Mouse (Mus musculus) adrenal gland, adult 18-20 months (tissue): ENCODE measurements around the gene 1110012L19Rik. TPM values are rescaled to one million over a fixed set of nuclear protein-coding genes. Genes with fewer than 3 reads are reported as not detected.
"Not testable (repeated sequence)": the region's sequence is repeated elsewhere in the genome, so short reads cannot be mapped to it uniquely, and the experiment has no call there.

Experiments
- DNase-seq, 2 experiments: peaks; one replicate each; pipeline ENCODE4 v3.0.0; 2021 to 2022; ENCODE audit warnings: low spot score in 2 of 2
- long read RNA-seq, 2 experiments: library from polyadenylated mRNA; stranded (forward); transcript quantifications; one replicate each; pipeline ENCODE4 v2.0.0; 2021
- total RNA-seq, 2 experiments: library from RNA; stranded (reverse); gene quantifications; 1 replicate in 1 of 2; 2 replicates in 1 of 2; pipeline ENCODE4 v1.2.3; 2021

The 1110012L19Rik gene
- total RNA-seq, result 10 to 100 TPM; 15.5 to 16.2 TPM
- long read RNA-seq, experiment 1, transcript 1110012L19Rik-201 (3 exons, 1,094 nt), result major isoform, 11 of 11 reads
- long read RNA-seq, experiment 1, partial matches to known transcripts, result 0 of 11 reads
- long read RNA-seq, experiment 1, other reads (novel, unspliced or antisense), result 0 of 11 reads
- long read RNA-seq, experiment 2, transcript 1110012L19Rik-201 (3 exons, 1,094 nt), result major isoform, 18 of 20 reads
- long read RNA-seq, experiment 2, partial matches to known transcripts, result 1 of 20 reads
- long read RNA-seq, experiment 2, other reads (novel, unspliced or antisense), result 1 of 20 reads

DNA sequence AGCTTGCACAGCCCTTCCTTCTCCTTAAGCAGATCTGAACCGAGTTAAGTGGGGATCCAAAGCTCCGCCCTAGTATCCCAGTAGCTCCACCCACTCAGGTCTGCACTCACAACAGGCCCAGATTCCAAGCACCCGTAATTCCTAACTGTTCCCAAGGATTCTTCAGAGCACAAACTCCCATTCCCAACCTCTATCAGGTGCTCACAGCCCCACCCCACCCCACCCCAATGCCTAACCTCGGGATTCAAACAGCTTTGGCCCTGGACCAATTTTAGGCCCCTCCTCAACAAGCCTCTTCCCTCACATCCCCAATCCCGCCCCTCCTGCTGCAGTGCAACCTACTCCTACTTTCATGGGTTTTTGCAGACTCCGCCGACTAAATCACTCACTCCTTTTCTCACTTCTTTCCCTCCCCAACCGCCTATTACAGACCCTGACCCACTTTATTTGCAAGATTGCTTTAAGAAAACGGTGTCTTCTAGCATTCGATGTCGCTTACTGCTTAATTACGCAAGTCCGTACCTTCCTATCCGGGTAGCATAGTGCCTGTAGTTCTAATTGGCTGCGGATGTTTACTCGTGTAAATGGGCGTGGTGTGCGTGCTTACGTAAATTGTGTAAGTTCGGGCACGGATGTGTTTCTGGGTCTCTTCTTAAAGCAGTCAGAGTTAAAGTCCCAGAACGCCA lies at the start of gene 1110012L19Rik:
1110012L19Rik (plus strand) TSS at position 602 of the 686 bp plus-strand sequence.
- peak; percentile 38 to 52 for DNase-seq

GRCm38 (mm10) chrX:70362985-70363384 lies 22.7 kb upstream of the 1110012L19Rik start:
- no peak for DNase-seq

DNA sequence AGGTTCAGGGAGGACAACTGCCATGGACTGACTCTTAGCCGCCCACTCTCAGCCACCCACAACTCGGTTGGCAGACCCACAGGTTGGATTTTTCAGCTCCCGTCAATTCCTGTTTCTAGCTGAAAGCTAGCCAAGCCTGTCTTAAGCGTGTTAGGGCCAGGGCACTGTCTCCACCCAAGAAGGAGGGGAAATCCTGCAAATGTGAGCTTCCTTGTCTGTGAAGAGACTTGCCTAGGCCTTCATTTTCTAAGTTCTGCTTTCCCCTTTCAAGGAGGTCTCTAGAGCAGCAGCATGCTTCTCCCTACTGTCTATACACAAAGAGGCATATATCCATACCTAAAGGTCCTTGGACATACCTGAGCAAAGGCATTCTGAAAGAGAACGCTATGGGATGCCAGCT lies 22.2 kb upstream of the 1110012L19Rik start:
- no peak for DNase-seq

- DNase-seq, result no peak
These were observed 21.5 kb upstream of the 1110012L19Rik start for GRCm38 (mm10) chrX:70364202-70364601.

DNA sequence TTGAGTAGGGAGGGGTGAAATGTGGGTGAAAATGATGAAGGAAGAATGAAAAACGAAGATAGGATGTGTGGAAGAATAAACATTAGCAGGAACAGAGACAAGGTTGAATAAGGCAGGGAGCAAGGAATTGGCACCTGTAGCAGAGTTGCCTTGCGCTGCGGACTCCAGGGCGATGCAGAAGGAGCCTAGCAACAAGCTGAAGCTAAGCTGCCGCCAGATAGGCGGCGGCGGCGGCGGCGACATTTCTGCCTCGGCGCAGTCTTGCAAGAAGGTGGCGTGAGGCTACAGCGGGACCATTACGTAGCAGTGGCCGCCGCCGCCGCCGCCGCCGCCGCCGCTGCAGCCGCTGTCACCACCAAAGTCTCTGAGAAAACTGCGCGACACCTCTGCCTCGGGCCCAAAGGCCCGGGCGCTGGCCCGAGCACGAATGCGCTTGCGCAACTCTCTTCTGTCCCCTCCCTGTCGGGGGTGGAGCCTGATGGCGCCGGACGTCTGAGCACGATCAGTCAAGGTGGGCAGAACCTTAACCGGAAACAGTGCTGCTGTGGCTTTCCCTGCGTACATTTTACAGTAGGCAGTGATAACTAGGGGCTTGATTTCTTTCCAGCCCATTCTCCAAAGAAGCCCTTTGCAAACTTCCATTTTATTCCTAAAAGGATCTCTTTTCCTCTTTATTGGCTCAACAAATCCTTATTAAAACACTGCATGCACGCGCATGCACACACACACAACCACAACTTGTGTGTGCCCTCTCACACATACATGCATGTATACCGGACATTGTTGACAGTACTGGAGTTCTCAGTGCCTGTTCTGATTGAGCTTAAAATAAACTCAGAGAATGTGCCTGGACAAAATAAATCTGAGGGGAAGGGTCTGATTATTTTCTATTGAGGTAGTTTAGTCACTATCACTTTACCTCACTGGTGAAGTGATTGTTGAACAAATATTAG lies 20.7 kb upstream of the 1110012L19Rik start, which contains the start of gene Ids:
Ids (minus strand) TSS at position 424 of the 953 bp plus-strand sequence.
- DNase-seq, result peak; percentile 75 to 81

DNA sequence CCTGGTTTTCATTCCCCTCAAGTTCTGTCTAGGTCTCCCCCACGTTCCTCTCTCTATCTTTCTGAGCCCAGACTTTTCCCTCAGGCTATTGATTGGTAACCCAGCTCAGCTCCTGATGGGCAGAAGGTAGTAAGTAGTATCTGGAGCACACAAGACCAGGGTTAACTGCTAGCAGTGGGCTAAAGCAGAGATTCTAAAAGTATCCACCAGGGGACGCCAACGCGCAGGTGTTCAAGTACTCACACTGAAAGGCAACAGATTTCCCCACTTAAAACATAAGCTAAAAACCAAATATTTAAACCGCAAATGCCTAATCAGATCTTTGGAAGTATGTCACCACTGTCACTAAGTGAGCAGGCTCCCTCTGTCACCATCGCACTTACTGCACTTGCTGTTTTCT lies 15.9 kb upstream of the 1110012L19Rik start:
- not testable (repeated sequence) for DNase-seq

DNA sequence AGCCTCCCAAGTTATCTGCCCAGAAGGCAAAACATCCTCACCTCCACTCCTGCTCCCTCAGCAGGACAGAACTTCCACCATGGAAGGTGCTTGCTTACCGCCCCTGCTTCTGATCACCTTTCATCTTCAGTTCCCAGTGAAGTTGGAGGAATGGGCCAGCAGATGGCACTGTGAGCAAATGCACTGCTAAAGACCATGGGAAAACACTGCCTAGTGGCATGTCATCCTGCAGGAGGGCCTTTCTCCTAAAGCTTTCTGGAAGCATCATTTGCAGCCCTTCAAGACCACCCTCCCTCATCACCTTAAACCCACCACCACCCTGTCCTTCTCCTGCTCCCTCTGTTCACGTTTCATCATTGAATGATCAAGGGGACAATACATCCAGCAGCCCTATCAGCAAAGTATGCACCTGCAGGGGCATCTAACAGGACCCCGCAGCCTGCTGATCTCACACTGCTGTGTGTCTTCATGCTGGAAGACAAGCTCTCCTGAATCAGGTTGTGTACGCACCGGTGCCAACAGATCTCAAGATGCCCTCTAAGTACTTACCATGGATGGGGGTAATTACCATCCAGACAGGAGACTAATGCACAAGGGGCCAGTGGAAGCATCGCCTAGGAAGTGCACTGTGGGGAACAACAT lies 11.1 kb upstream of the 1110012L19Rik start:
- not testable (repeated sequence) for DNase-seq

- no peak for DNase-seq
These were observed 781 bp upstream of the 1110012L19Rik start for GRCm38 (mm10) chrX:70384917-70385275.

DNA sequence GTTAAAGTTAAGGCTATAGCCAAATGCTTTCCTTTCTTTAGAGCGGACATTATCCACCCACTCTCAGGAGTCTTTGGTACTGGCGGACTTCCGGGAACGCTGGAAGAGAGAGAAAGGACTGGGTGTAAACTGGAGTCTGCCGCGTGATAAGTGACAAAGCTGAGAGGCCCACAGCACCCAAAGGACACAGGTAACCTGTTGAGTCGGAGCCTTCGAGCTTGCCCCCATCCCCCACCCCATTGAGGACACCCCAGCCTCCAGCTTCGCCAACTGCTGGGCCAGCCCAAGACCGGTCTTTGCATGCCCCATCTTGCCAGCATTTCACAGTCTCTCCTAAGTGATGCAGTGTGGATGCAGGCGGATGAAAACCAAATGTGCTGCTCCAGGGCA lies 280 bp downstream of the 1110012L19Rik start:
- DNase-seq, result peak in 1 of 2 experiments; percentile 20

DNA sequence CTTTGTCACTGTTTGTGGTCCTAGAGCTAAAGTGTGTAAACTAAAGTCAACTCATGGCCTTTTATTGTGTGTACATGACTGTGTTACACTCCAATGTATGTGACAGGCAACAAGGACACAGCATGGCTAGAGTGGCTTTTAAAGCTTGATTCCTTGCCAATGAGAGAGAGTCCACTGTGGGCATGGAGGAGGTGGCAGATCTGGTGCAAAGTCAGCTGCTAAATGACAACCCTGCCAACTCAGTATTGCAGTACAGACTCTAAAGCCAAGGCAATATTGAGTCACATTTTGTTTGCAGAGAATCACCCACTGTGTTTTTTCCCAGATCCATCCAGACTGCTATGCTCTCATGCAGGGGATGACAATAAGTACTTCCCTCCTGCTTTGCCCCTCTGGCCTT lies 7.0 kb downstream of the 1110012L19Rik start:
- not testable (repeated sequence) for DNase-seq

DNA sequence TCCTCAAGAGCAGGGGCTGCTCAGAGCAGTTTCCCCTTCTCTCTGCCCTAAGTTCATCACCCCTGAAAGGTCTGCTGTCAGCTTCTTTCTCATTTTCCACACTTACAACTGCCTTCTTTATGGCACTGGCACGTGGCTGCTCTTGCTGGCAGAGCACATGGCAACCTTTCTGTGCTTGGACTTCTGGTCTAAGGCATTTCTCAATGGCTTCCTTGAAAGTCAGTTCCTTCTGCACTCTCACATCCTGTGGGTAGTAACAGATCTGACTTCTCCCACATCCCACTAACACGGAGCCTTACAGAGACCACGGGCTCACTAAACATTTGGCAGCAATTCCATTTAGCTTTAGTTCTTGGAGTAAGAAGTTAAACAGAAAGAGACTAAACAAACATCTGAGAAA lies 39.8 kb downstream of the 1110012L19Rik start:
- DNase-seq, result not testable (repeated sequence)

Other genes with a start within 250 kb of the 1110012L19Rik start
- 10 to 100 TPM; 35.4 to 38.3 TPM for gene Ids, start 20.8 kb upstream of the 1110012L19Rik start, total RNA-seq
- 10 to 100 TPM; 44.6 to 75.5 TPM for gene Tmem185a, start 91.3 kb downstream of the 1110012L19Rik start, total RNA-seq